Mouse (Mus musculus) ZHBTc4 (cell line): ENCODE data around the gene Tspan5.

ENCODE experiments used
- DNase-seq: peaks from one replicate; pipeline ENCODE4 v3.0.0-alpha.2; 2011; ENCODE audit warnings: low read depth, low spot score

Gene Tspan5

GRCm38 (mm10) chr3:138804104-138805048, 62.4 kb downstream of the Tspan5 start:
- no peak for DNase-seq

- DNase-seq = no peak
Observed at GRCm38 (mm10) chr3:138807795-138808194, 65.8 kb downstream of the Tspan5 start.

GRCm38 (mm10) chr3:138809509-138809908, 67.5 kb downstream of the Tspan5 start:
- DNase-seq = no peak

GRCm38 (mm10) chr3:138812565-138812964, 70.6 kb downstream of the Tspan5 start:
- no peak for DNase-seq

- peak; percentile 49 for DNase-seq
Observed at GRCm38 (mm10) chr3:138813139-138813810, 71.3 kb downstream of the Tspan5 start.

GRCm38 (mm10) chr3:138814457-138814856, 72.5 kb downstream of the Tspan5 start:
- DNase-seq = peak; percentile 71

GRCm38 (mm10) chr3:138815127-138815837, 73.3 kb downstream of the Tspan5 start:
- peak; percentile 90 for DNase-seq

GRCm38 (mm10) chr3:138816888-138817656, 75.1 kb downstream of the Tspan5 start:
- peak; percentile 39 for DNase-seq

- DNase-seq = no peak
Observed at GRCm38 (mm10) chr3:138819862-138820261, 77.9 kb downstream of the Tspan5 start.

- DNase-seq = no peak
Observed at GRCm38 (mm10) chr3:138820296-138820695, 78.3 kb downstream of the Tspan5 start.

GRCm38 (mm10) chr3:138821886-138822445, 80.0 kb downstream of the Tspan5 start:
- no peak for DNase-seq

- no peak for DNase-seq
Observed at GRCm38 (mm10) chr3:138823857-138824256, 81.9 kb downstream of the Tspan5 start.

- no peak for DNase-seq
Observed at GRCm38 (mm10) chr3:138825296-138825695, 83.3 kb downstream of the Tspan5 start.

- DNase-seq = peak; percentile 51
Observed at GRCm38 (mm10) chr3:138826243-138826800, 84.3 kb downstream of the Tspan5 start.

GRCm38 (mm10) chr3:138832827-138833517, 91.0 kb downstream of the Tspan5 start:
- DNase-seq = no peak

GRCm38 (mm10) chr3:138834174-138834573, 92.2 kb downstream of the Tspan5 start:
- DNase-seq = no peak

GRCm38 (mm10) chr3:138836937-138837336, 94.9 kb downstream of the Tspan5 start:
- no peak for DNase-seq

GRCm38 (mm10) chr3:138837651-138838050, 95.7 kb downstream of the Tspan5 start:
- DNase-seq = peak; percentile 60

GRCm38 (mm10) chr3:138839656-138840055, 97.7 kb downstream of the Tspan5 start:
- no peak for DNase-seq

GRCm38 (mm10) chr3:138841288-138841687, 99.3 kb downstream of the Tspan5 start:
- no peak for DNase-seq
